Mouse (Mus musculus): ENCODE measurements around the gene Cgrrf1.

DNA sequence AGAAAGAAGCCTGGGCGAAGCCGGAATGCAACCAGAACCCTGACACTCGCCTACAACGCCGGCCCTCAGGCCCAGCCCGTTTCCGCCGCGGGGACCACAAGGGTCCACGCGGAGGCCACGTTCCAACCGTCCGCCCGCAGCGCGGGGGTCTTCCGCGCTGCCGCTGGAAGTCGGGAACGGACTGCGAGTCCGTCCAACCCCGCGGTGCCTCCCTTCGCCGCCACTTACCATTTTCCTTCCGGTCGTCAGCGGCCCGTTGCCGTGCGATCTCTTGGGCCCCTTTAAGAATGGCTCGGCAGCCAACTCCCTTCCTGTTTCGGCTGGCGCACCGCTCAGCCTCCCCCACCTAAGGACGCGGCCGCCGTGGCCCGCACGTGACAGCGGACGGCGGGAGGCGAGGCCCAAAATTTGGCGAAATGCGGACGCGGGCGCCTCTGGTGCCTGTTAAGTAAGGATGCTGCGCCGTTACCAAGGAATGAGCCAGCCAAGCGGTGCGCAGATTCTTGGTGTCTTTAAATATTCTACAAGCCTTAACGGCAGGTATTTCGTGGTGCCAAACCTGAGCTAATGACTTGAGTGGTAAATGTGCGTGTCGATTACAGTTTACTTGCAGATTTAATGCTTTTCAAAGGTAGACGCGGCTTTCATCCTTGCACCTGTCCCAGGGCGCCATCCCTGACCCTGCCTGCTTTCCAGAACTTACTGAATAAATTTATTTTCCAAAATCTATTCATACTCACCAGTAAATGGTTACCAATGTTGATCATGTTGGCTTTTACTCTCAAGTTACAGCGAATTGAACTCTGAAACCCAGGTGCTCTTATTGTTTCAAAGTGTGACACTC, 9.8 kb upstream of the Cgrrf1 start, which contains the start of gene Gmfb:
- no peak for TF ChIP-seq ZNF384 (IDR thresholded peaks at IDR 0.05; ENCODE audit: low read depth, low read length)
- no peak for TF ChIP-seq CHD2 (IDR thresholded peaks at IDR 0.05; ENCODE audit: low read depth, low read length)
- TF ChIP-seq HCFC1 (IDR thresholded peaks at IDR 0.05; ENCODE audit: borderline replicate concordance, insufficient read depth, low read length): peak; percentile 61; the same call in 1 of the 2 replicates
